Mouse (Mus musculus): ENCODE measurements at regions not wholly inside any gene's neighbourhood (a gene's known extent, or its start where the extent isn't known, plus 50 kb on each side); places are given as distances from the start of the nearest gene placed in this dataset.

- ATAC-seq (replicated peaks; ENCODE audit: insufficient number of reproducible peaks, insufficient read depth, low FRiP score, low read depth), result no peak
- no peaks in the 10 kb centered on the region for H3K27me3 ChIP-seq
- no peaks in the 10 kb centered on the region for H3K9me3 ChIP-seq (replicated peaks)
- WGBS, result 79% methylated on average over 3 of the region's 3 CpGs
- H3K36me3 ChIP-seq, result no peaks in the 10 kb centered on the region
- no peak overlapping the region for H3K4me3 ChIP-seq
- H3K4me2 ChIP-seq, result no peak overlapping the region
- no peak overlapping the region for H3K9ac ChIP-seq
- no peaks in the 10 kb centered on the region for H3K4me1 ChIP-seq (replicated peaks)
- no peak overlapping the region for H3K27ac ChIP-seq
Measured at GRCm38 (mm10) chr13:111860931-111861330, 52.1 kb upstream of the Map3k1 start.

GRCm38 (mm10) chr13:111862316-111862715 is 53.5 kb upstream of the Map3k1 start:
- no peaks in the 10 kb centered on the region for H3K36me3 ChIP-seq
- H3K4me3 ChIP-seq, result no peak overlapping the region
- H3K9ac ChIP-seq, result no peak overlapping the region
- H3K4me2 ChIP-seq, result no peak overlapping the region
- H3K4me1 ChIP-seq (replicated peaks), result peaks cover 2% of the 10 kb centered on the region; the same call in 1 of the 2 replicates
- ATAC-seq (replicated peaks; ENCODE audit: insufficient number of reproducible peaks, insufficient read depth, low FRiP score, low read depth), result no peak
- no peaks in the 10 kb centered on the region for H3K9me3 ChIP-seq (replicated peaks)
- H3K27me3 ChIP-seq, result no peaks in the 10 kb centered on the region
- no peak overlapping the region for H3K27ac ChIP-seq
- WGBS, result 65% methylated on average over 8 of the region's 8 CpGs

- Histone ChIP-seq H3K4me2 (no peak overlapping the region), H3K9me3 (replicated peaks) (no peaks in the 10 kb centered on the region)
- WGBS, result 93% methylated on average over 7 of the region's 7 CpGs
Measured at GRCm38 (mm10) chr13:111865956-111866355, 57.2 kb upstream of the Map3k1 start.

GRCm38 (mm10) chr13:111867261-111867660 is 58.5 kb upstream of the Map3k1 start:
- Histone ChIP-seq H3K9me3 (replicated peaks) (no peaks in the 10 kb centered on the region), H3K27me3 (no peaks in the 10 kb centered on the region), H3K27ac (peak overlapping the region; percentile 88; the same call in 1 of the 2 replicates), H3K9ac (no peak overlapping the region), H3K36me3 (no peaks in the 10 kb centered on the region), H3K4me2 (peak overlapping the region; percentile 70; the same call in 1 of the 2 replicates), H3K4me1 (replicated peaks) (peaks cover 30% of the 10 kb centered on the region), H3K4me3 (no peak overlapping the region)
- 79% methylated on average over 2 of the region's 2 CpGs for WGBS
- no peak for ATAC-seq (replicated peaks; ENCODE audit: insufficient number of reproducible peaks, insufficient read depth, low FRiP score, low read depth)

More at GRCm38 (mm10) chr13:111865956-111866355, 57.2 kb upstream of the Map3k1 start:
- H3K4me1 ChIP-seq (replicated peaks), result peaks cover 30% of the 10 kb centered on the region
- H3K4me3 ChIP-seq, result no peak overlapping the region
- H3K27ac ChIP-seq, result no peak overlapping the region
- no peaks in the 10 kb centered on the region for H3K27me3 ChIP-seq
- ATAC-seq (replicated peaks; ENCODE audit: insufficient number of reproducible peaks, insufficient read depth, low FRiP score, low read depth), result no peak
- no peak overlapping the region for H3K9ac ChIP-seq
- H3K36me3 ChIP-seq, result no peaks in the 10 kb centered on the region

- WGBS, result 12% methylated on average over 31 of the region's 31 CpGs
- peak overlapping the region; percentile 70 for H3K4me2 ChIP-seq
- H3K4me1 ChIP-seq (replicated peaks), result peaks cover 30% of the 10 kb centered on the region
- no peaks in the 10 kb centered on the region for H3K27me3 ChIP-seq
- no peaks in the 10 kb centered on the region for H3K36me3 ChIP-seq
- peak; percentile 55 for ATAC-seq (replicated peaks; ENCODE audit: insufficient number of reproducible peaks, insufficient read depth, low FRiP score, low read depth)
- peak overlapping the region; percentile 88 for H3K27ac ChIP-seq
- H3K4me3 ChIP-seq, result peak overlapping the region; percentile 46
- peak overlapping the region; percentile 22 for H3K9ac ChIP-seq
- H3K9me3 ChIP-seq (replicated peaks), result no peaks in the 10 kb centered on the region
Measured at GRCm38 (mm10) chr13:111867763-111868725, 59.3 kb upstream of the Map3k1 start.

- no peak for ATAC-seq (replicated peaks; ENCODE audit: insufficient number of reproducible peaks, insufficient read depth, low FRiP score, low read depth)
- H3K36me3 ChIP-seq, result no peaks in the 10 kb centered on the region
- H3K9me3 ChIP-seq (replicated peaks), result no peaks in the 10 kb centered on the region
- H3K4me1 ChIP-seq (replicated peaks), result peaks cover 30% of the 10 kb centered on the region
- no peak overlapping the region for H3K4me3 ChIP-seq
- H3K27me3 ChIP-seq, result no peaks in the 10 kb centered on the region
- WGBS, result 52% methylated on average over 3 of the region's 3 CpGs
- H3K9ac ChIP-seq, result no peak overlapping the region
- no peak overlapping the region for H3K4me2 ChIP-seq
- no peak overlapping the region for H3K27ac ChIP-seq
Measured at GRCm38 (mm10) chr13:111868947-111869346, 60.2 kb upstream of the Map3k1 start.

GRCm38 (mm10) chr13:111869771-111870437 is 61.1 kb upstream of the Map3k1 start:
- Histone ChIP-seq H3K27ac (no peak overlapping the region), H3K9ac (no peak overlapping the region), H3K4me2 (no peak overlapping the region), H3K4me3 (no peak overlapping the region), H3K36me3 (no peaks in the 10 kb centered on the region), H3K4me1 (replicated peaks) (peaks cover 30% of the 10 kb centered on the region), H3K27me3 (no peaks in the 10 kb centered on the region), H3K9me3 (replicated peaks) (no peaks in the 10 kb centered on the region)
- ATAC-seq (replicated peaks; ENCODE audit: insufficient number of reproducible peaks, insufficient read depth, low FRiP score, low read depth), result no peak
- 23% methylated on average over 17 of the region's 17 CpGs for WGBS

- Histone ChIP-seq H3K4me2 (no peak overlapping the region), H3K4me3 (no peak overlapping the region), H3K4me1 (replicated peaks) (peaks cover 30% of the 10 kb centered on the region), H3K9ac (no peak overlapping the region), H3K27ac (no peak overlapping the region), H3K9me3 (replicated peaks) (no peaks in the 10 kb centered on the region), H3K36me3 (no peaks in the 10 kb centered on the region), H3K27me3 (no peaks in the 10 kb centered on the region)
- WGBS, result 84% methylated on average over 4 of the region's 4 CpGs
- no peak for ATAC-seq (replicated peaks; ENCODE audit: insufficient number of reproducible peaks, insufficient read depth, low FRiP score, low read depth)
Measured at GRCm38 (mm10) chr13:111870505-111870904, 61.7 kb upstream of the Map3k1 start.

GRCm38 (mm10) chr13:111871672-111872410 is 63.0 kb upstream of the Map3k1 start:
- no peak for ATAC-seq (replicated peaks; ENCODE audit: insufficient number of reproducible peaks, insufficient read depth, low FRiP score, low read depth)
- H3K27ac ChIP-seq, result no peak overlapping the region
- no peak overlapping the region for H3K4me3 ChIP-seq
- H3K4me2 ChIP-seq, result no peak overlapping the region
- H3K9me3 ChIP-seq (replicated peaks), result no peaks in the 10 kb centered on the region
- WGBS, result 88% methylated on average over 25 of the region's 25 CpGs
- H3K9ac ChIP-seq, result no peak overlapping the region
- H3K36me3 ChIP-seq, result no peaks in the 10 kb centered on the region
- no peaks in the 10 kb centered on the region for H3K27me3 ChIP-seq
- H3K4me1 ChIP-seq (replicated peaks), result peaks cover 30% of the 10 kb centered on the region

- H3K9ac ChIP-seq, result no peak overlapping the region
- H3K36me3 ChIP-seq, result no peaks in the 10 kb centered on the region
- no peaks in the 10 kb centered on the region for H3K27me3 ChIP-seq
- 79% methylated on average over 3 of the region's 3 CpGs for WGBS
- H3K27ac ChIP-seq, result no peak overlapping the region
- H3K9me3 ChIP-seq (replicated peaks), result no peaks in the 10 kb centered on the region
- no peak overlapping the region for H3K4me2 ChIP-seq
- ATAC-seq (replicated peaks; ENCODE audit: insufficient number of reproducible peaks, insufficient read depth, low FRiP score, low read depth), result no peak
- peaks cover 8% of the 10 kb centered on the region for H3K4me1 ChIP-seq (replicated peaks)
- no peak overlapping the region for H3K4me3 ChIP-seq
Measured at GRCm38 (mm10) chr13:111874330-111874729, 65.5 kb upstream of the Map3k1 start.

- no peaks in the 10 kb centered on the region for H3K27me3 ChIP-seq
- no peak overlapping the region for H3K9ac ChIP-seq
- ATAC-seq (replicated peaks; ENCODE audit: insufficient number of reproducible peaks, insufficient read depth, low FRiP score, low read depth), result no peak
- no peaks in the 10 kb centered on the region for H3K9me3 ChIP-seq (replicated peaks)
- no peak overlapping the region for H3K4me3 ChIP-seq
- no peak overlapping the region for H3K27ac ChIP-seq
- H3K36me3 ChIP-seq, result no peaks in the 10 kb centered on the region
- 80% methylated on average over 3 of the region's 3 CpGs for WGBS
- no peak overlapping the region for H3K4me2 ChIP-seq
- no peaks in the 10 kb centered on the region for H3K4me1 ChIP-seq (replicated peaks)
Measured at GRCm38 (mm10) chr13:111876404-111876803, 67.6 kb upstream of the Map3k1 start.
